Mouse (Mus musculus) cerebellum, adult 2 months (tissue): ENCODE results near the gene Ccnl2.

Experiments used
- CTCF ChIP-seq: fragments of 200-500 bp; IDR thresholded peaks from 2 replicates; pipeline ENCODE4 v1.5.1; 2011; ENCODE audit warnings: low read depth, mild to moderate bottlenecking, control low read depth, low read length, moderate library complexity, borderline replicate concordance; ENCODE audit not compliant: insufficient read depth
- POLR2A ChIP-seq: fragments of 200-500 bp; IDR thresholded peaks from 2 replicates; pipeline ENCODE4 v1.6.1; 2011; ENCODE audit warnings: low read length, control low read depth, borderline replicate concordance; ENCODE audit not compliant: insufficient read depth

DNA sequence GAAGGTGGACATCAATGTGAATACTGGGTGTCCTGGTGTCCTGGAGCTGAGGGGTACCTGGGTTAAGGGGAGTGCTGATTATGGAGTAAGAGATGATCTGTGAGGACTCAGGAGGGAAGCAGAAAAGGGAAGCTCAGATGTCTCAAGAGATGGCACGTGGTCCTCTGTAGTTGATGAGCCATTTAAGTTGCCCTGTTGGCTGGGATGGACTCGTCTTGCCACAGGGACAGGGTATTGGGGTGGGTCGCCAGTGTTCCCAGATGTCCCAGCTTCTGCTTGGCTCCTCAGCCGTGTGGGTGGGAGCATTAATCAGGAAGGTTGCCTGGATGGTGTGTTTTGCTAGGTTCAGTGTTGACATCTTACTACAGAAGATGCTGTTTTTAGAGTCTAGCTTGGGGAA lies 20.9 kb downstream of the Ccnl2 start:
- no peak for TF ChIP-seq POLR2A
- TF ChIP-seq CTCF, result no peak
